Mouse (Mus musculus) heart, adult 2 months (tissue): Measurements from ENCODE around the gene Wnt5b.

ENCODE experiments used
- CTCF ChIP-seq: fragments of 200-600 bp; IDR thresholded peaks from 2 replicates; pipeline ENCODE4 v1.8.1; 2022; ENCODE audit warnings: antibody characterized with exemption, mild to moderate bottlenecking, moderate library complexity
- EP300 ChIP-seq: fragments of 200-500 bp; IDR thresholded peaks from 2 replicates; pipeline ENCODE4 v1.6.1; 2011; ENCODE audit warnings: low read depth, low read length, control low read depth; ENCODE audit not compliant: insufficient read depth
- POLR2A ChIP-seq: fragments of 200-500 bp; IDR thresholded peaks from 2 replicates; pipeline ENCODE4 v1.6.1; 2011; ENCODE audit warnings: mild to moderate bottlenecking, low read depth, low read length, control low read depth; ENCODE audit not compliant: insufficient read depth

- TF ChIP-seq POLR2A (no peak), CTCF (no peak), EP300 (no peak)
Measured at GRCm38 (mm10) chr6:119405310-119405709, 138.8 kb downstream of the Wnt5b start.
